Mouse (Mus musculus): Measurements from ENCODE around the gene Rac3.
"Not testable (repeated sequence)": the region's sequence is repeated elsewhere in the genome, so short reads cannot be mapped to it uniquely, and the experiment has no call there.

Gene Rac3

DNA sequence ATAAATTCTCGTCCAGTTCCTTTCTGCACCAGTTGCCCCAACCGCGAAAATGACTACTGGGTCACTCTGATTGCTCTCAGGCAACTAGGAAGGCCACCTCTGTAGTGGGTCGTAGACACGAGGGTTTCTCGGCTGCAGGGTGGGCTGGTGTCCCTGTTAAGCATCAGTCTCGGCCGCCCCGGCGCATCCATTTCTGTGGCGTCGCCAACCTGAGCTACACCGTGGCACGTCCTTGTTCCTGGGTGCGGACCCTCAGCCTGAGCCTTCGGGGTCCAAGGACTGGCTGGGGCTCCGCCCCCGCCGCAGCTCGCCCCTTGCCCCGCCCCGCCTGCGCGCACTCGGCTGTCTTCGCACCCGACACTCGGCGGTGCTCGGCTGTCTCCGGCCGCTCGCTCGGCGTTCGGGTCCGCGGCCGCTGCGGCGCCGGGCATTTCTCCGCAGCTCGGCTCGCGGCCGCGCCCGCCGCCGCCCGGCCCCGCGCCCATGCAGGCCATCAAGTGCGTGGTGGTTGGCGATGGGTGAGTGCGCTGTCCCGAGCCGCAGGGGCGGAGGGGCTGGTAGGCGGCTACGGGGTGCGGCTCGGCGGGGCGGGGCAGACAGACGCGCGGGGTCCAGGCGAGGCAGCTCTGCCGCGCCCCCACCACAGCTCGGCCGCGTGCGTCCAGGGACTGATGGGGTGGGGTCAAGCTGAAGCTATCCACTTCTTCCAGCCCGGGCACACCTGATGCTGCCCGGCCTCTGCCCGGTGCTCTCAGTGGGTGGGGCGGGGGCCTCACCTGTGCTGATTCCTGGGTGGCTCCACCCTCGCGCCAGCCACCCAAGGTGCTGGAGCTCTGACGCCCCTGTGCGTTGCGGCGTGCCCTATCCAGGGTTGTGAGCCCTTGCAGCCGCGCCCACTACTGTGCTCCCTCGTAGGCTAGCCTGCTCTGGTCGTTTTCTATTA is at the start of gene Rac3:
TSS of gene Rac3 (plus strand) at position 347 of the 943 bp plus-strand sequence.
- DNase-seq (ENCODE audit: low spot score), result peak; percentile 62

DNA sequence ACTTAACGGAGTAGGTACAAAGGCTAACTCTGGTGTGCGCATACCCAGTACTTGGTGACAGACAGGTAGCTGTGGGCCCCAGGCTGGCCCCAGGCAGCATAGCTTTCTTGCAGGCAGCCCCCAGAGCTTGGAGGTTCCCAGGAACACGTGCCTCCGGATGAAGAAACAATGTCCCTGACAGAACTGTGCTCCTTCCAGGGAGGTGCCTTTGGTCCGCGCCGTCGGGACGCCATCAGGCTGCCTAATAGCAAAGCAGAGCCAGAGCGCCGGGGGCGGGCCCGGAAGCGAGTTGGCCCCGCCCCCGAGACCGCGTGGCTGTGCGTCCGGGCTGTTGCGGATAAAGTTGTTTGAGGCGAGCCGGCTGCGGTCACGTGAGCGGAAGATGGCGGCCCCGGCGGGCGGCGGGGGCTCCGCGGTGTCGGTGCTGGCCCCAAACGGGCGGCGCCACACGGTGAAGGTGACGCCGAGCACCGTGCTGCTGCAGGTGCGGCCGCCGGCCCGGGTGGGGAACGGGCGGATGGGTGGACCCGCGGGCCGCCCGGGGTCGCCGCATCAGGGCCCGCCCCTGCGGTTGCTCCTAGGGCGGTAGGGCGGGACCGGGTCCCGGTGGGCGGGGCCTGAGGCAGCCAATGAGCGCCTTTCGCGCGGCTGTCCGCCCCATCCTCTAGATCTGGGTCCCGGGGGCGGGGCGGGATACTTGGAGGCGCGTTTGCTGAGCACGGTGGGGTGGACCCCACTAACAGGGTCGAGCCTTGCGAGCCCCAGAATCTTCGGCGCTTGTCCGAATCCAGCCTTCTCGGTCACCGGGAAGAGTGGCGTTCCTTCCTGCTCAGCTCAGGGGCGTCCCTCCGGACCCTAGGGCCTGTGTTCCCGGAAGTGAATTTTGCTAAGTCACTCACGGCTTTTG is 48.3 kb upstream of the Rac3 start, which contains the start of gene Aspscr1:
TSS of gene Aspscr1 (plus strand) at position 287 of the 907 bp plus-strand sequence.
- DNase-seq (ENCODE audit: low spot score), result peak; percentile 93

DNA sequence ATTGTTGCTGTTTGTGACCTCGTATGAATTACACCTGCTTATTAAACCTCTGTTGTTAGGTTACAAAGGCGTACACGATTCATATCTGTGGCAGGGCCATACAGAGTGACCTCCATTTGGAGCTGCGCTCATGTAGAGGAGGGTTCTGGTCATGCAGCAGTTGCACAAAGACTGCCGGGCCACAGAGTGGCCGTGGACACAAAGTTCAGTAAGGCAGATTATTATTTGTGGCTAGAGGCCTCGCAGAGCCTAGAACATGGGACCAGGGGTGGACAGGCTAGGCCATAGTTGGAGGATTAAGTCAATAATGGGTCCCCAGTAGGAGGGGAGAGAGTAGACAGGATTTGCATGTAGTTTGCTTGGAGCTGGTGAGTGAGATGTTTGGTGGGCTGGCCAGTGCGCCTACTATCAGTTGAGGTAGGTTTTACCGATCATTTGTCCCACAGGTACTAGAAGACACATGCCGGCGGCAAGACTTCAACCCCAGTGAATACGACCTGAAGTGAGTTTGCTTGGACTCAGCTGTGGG is 47.6 kb upstream of the Rac3 start:
- no peak for DNase-seq (ENCODE audit: low spot score)

DNA sequence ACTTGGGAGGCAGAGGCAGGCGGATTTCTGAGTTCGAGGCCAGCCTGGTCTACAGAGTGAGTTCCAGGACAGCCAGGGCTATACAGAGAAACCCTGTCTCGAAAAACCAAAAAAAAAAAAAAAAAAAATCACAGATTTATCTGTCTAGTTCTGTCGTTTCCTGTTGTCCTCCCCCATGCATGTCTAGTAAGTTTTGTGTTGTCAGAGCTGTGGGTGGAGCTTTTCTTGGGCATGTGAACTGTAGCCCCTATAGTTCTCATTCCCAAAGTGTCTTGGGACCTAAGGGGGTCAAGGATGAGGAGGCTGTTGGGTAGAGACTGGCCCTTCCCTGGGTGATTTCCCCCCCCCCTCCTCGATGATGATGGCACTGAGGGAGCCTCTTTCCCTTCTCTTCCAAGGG is 45.4 kb upstream of the Rac3 start:
- DNase-seq (ENCODE audit: low spot score), result not testable (repeated sequence)

DNA sequence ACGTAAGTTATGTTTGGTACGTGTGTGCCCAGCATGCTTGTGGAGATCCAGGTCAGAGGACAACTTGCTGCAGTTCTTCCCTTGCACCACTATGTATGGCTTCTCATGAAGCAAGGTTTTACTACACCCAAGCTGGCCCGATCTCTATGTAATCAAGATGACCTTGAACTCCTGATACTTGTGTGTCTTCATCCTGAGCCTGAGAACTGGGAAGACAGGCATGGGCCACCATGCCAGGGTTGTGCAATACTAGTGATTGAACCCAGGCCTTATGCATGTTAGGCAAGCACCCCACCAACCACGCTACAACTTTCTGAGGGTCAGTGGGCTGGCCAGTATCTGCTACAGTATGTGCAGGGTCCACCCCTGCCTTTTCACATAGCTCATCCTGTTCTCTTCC is 44.3 kb upstream of the Rac3 start:
- no peak for DNase-seq (ENCODE audit: low spot score)

DNA sequence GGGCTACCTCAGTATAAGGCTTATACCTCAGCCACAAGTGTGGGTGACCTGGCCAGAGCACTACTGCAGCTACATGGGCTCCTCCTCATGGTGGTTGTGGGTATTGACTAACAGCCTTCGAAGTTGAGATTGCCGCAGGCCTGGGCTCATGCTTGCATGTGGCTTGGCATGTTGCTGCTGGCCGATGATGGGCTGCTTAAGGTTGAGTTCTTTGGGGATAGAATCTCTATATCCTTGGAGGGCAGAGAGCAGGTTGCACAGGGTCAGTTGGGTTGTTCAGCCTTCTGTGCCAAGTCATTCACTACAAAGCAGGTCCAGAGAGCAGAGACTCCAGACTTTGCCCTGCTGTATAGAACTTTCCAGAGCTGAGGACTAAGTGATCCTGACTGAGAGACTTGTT is 41.4 kb upstream of the Rac3 start:
- no peak for DNase-seq (ENCODE audit: low spot score)

DNA sequence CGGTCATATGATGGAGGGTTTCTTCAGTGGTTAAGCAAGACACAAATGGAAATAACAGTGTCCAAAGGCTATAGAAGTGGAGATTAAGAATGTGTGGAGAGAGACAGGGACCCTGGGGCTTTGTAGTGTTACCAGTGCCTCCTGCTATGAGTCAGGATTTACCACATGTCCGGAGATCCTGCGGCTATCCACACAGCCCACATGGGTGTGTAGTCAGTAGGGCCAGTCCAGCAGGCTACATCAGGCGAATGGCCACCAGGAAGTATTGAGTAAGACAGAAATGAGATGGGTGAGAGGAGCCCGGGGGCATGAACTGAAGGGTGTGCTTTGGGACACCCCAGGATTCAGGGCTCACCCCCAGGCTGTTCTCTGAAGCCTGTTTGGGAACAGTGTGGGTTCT is 38.6 kb upstream of the Rac3 start:
- DNase-seq (ENCODE audit: low spot score), result no peak

DNA sequence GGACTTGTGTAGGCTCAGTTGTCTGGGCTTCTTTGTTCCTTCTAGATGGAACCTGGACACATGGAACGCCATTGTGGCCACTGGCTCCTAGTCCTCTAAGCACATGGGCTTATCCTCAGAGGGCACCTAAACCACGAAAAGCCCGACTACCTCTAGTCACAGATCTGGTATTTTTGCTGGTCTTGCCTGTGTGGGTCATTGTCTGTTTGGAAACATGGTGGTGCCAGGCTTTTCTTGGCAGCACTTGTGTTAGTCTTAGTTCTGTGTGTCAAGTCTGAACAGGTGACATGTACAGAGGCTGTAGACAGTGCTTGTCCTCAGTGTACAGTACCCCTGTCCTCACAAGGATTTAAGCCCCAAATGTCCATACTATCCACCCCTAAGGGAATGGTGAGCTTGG is 37.7 kb upstream of the Rac3 start:
- DNase-seq (ENCODE audit: low spot score), result no peak

DNA sequence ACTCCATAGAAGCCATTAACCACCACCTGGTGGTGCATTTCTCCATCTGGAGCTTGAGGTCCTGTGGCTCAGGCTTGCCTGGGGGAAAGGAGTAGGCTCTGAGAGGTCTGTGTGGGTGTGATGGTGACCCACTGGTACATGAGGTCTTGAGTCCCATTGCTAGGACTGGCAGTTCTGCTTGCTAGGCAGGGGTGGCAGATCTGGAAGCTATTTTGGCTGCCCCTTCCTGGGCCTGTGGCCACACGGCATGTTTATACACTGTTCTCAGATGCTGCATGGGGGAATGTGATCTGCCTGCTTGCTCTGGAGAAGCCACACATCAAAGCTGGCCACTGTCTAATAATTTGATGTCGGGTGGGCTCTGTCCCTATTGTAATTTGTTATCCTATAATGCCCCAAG is 37.2 kb upstream of the Rac3 start:
- no peak for DNase-seq (ENCODE audit: low spot score)

DNA sequence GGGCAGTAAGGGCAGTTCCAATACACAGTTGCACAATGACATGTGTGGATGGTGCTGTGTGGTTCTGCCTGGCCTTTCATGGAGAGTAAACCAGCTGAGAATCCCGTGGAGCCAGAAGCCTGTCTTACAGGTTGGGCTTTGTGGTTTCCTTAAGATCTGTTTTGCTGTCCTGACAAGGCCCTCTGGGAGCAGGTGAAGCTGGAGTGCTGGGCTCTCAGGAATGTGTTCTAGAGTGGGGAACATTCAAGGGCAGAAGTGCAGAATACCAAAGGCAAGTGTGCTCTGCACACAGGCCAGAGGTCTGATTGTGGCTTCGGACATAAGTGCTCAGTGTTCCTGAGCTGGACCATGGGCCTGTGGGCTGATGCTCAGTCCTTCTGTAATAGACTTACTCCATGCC is 36.6 kb upstream of the Rac3 start:
- no peak for DNase-seq (ENCODE audit: low spot score)

DNA sequence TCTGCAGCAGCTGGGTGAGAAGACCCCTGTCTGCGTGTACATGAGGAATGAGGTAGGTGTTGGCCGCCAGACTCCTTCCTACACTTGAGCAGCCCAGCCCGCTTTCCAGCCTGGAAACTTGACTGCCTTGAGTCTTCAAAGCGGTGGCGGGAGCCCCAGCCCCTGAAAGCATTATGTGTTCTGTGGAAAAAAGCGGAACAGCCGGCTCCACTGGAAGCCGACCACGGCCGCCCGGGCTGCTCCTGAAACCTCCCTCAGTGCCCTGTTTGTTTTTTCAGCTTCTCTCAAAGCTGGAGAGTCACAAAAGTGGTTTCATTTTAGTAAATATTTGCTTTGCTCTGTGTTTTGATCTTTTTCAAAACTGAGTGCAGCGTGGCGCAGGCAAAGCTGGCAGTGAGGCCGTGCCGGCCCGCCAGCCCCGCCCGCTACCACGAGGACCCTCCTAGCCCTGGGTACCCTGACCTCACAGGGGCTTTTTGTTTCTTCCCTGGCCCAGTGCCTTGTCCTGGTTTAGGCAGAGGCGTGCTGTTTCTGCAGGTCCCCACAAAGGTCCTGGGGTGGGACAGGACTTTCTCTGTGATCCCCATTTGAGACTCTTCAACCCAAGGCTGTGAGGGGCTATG is 34.5 kb upstream of the Rac3 start:
- no peak for DNase-seq (ENCODE audit: low spot score)

DNA sequence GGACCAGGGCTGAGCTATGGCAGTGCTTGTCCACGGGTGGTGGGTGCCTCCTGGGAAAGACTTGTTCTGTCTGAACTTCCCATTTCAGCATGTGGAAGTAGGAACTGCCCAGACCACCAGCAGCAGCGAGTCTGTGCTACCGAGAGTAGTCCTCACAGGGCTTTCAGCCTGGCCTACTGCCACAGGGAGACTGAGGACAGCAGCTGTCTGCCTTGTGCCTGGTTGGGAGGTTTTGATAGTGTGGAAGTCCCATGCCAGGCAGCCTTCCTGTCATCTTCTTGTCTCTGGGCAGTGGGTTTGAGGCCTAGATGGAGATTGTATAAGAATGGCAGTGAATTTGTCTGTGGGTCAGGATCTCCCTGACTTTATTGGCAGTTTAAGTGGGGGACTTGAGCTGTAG is 31.9 kb upstream of the Rac3 start:
- DNase-seq (ENCODE audit: low spot score), result no peak

DNA sequence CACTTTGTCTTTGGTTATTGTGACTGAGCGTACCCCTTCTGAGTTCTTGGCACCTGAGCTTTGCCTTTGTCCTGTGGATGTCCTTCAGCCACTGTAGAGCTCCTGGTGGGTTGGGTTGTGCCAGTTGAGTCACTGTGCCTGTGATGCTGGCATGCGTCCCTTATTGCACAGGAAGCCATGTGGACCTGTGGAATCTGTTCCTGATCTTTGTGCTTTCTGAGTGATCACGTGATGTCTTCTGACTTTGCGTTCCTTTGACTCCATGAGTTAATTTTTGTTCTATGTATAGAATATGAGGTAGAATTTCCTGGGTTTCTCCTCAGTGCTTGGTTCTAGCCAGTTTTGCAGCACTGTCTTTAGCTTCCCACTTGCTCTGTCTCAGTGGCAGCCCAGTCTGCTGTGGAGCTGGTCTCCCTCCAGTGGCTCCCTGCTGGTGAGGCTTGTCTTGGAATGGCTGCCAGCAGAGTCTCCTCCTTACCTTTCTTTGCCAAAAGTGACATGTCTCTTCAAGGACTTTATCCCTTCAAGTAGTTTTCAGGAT is 28.7 kb upstream of the Rac3 start:
- DNase-seq (ENCODE audit: low spot score), result no peak

DNA sequence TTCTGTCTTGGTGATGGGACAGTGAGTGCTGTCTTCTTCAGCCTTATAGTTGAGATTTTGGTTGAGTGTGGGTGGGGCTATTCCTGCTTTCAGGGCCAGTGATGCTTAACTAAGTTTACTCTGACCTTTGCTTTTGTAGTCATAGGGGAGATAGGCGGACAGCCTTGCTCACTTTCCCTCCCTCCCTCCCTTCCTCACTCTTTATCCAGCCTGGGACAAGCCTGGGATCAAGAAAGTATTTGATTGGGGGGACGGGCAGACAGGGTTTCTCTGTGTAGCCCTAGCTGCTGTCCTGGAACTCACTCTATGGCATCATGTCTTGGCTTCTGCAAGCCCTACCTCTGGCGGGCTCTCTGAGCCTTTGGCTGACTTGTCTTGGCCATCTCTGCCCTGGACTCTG is 27.8 kb upstream of the Rac3 start:
- DNase-seq (ENCODE audit: low spot score), result no peak

DNA sequence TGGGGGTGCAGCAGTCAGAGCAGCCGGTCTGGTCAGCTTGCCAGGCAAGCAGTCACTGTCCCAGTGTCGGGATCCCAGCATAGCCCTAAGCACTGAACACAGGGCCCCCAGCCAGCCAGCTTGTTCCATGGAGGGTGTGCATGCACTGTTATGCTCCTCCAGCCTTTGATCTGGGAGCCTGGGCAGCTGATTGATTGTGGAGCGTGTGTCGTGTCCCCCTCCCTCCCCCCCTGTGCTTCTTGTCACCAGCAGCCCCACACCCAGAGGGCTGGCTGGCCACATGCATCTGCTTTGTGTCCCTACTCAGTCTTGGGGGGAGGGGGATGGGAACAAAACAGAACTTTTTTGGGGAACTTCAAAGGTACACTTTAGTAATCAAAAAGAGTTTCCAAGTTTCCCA is 26.1 kb upstream of the Rac3 start:
- no peak for DNase-seq (ENCODE audit: low spot score)

DNA sequence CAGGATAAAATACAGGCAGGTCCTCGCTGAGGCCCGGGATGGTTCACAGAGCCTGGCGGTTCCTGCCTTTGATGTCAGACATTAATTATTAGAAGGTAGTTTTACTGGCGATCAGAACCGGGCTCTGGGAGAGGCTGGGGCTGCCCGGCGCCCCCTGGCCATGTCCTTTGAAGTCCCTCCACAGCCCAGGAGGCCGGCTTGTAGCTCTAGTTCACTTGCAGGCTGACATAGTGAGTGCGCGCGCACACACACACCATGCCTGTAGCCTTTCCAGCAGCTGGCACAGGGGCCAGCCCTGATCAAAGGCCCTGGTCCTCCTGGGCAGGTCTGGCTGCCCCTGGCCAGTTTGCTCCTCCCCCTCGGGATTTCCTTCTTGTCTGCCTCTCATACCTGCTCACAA is 25.6 kb upstream of the Rac3 start:
- DNase-seq (ENCODE audit: low spot score), result no peak

DNA sequence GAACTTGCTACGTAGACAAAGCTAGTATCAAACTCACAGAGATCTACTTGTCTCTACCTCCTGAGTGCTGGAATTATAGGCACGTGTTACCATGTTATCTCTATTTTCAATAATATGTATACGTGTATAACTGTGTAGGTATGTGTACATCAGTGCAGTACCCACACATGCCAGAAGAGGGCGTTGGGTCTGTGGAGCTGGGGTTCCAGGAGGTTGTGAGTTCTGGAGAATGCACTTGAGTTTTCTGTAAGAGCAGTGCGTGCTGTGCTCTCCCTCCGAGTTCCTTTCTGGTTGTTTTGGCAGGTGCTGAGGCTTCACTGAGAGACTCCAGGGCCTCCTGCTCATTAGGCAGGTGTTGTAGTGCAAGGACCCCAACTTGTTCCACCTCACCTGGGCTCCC is 24.7 kb upstream of the Rac3 start:
- no peak for DNase-seq (ENCODE audit: low spot score)

DNA sequence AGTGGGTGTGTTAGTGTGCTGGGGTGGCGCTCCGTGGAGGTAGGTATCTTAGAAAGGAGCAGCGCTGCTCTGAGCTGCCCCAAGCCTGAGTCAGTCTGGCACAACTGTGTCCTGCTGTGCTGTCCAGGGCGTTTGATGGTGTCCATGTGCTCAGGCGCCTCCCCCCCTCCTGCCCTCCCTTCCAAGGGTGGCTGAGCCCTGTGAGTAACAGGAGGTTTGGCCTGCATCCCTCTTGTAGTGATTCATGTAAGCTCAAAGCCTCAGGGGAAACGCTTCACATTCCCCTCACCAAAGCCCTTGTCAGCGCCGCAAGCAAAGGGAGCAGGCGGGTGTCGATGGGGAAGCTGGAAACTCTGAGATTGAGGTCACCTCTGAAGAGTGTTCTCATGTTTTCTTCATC is 23.5 kb upstream of the Rac3 start:
- no peak for DNase-seq (ENCODE audit: low spot score)

DNA sequence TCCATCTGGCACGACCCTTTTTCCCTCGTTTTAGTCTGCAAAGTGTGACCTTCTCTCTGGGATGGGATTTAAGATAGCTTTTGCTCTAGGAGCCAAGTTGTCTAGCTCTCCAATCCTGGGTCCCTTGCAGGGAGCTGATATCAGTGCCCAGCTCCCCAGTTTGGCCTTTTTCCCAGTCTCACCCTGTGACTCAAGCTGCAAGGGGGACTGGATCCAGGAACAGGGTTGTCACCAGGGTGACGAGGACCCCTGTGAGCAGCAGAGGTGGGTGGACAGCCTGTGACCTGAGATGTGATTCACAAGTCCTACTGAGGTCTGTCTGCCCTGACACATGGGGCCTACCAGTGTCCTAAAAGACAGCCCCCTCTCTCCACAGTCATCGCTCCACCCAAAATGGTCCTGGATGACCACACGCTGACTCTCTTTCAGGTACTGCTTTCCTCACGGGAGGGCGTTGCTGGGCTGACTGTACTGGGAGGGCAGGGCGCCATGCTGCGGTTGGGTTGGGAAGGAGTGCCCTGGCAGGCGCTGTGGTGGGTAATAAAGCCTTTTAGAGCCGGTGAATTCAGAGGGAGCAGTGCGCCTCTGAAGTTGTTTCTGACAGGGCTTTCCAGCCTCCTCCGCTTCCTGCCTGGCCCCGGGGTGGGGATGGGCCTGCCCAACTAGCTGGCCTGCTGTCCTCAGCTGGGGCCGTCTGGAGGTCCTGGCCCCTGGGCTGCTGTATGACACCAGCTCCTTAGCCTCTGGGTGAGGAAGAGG is 17.4 kb upstream of the Rac3 start:
- no peak for DNase-seq (ENCODE audit: low spot score)

DNA sequence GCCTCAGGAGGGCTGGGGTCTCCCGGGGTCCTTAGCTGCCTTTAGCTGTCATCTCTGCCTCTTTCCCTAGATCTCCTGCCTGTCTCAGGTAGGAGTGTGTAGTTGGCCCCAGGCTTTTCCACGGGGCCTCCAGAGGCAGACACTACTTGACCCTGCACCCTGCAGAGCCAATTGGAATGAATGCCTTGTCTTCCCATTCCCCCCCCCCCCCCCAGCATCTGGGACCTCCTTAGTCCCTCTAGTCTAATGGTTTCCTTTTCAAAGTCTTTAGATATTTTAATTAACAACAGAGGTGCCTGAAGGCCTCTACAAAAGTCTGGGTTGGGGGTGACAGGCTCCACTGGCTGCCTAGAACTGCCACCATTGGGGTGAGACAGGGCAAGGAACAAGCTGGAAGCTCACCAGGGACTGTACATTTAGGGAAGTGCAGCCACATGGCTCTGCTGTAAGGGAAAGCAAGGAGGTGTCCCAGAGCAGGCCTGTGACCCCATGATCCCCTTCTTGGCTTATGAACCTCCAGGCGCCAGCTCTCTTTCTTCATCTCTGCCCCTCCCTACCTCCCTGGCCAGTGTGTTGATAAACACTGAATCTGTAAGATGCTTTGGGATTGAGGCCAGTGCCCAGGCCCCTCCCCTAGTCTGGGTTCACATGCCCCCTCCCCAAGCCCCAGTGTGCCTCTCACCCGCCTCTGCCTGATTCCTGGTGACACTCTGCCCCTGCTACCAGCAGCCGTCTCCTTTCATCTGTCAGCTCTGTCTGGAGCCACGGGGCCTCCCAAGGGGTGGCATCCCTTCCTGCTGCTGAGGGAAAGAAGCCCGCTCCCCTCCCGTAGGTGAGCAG is 16.6 kb upstream of the Rac3 start:
- DNase-seq (ENCODE audit: low spot score), result no peak

Measured in layer of hippocampus, adult 11-12 months (tissue).